Mouse (Mus musculus): ENCODE data around the gene Plekhm3.

GRCm38 (mm10) chr1:64907740-64908139 lies 48.9 kb downstream of the Plekhm3 start:
- TF ChIP-seq CTCF (IDR thresholded peaks at IDR 0.05; ENCODE audit: low read depth, low read length), result no peak
- no peak for TF ChIP-seq POLR2AphosphoS5 (IDR thresholded peaks at IDR 0.05; ENCODE audit: insufficient replicate concordance, low read depth, low read length)
- no peak for TF ChIP-seq TAL1 (conservative IDR thresholded peaks at IDR 0.05; ENCODE audit: low read depth, low read length)
- no peak for TF ChIP-seq GATA1 (IDR thresholded peaks at IDR 0.05; ENCODE audit: borderline replicate concordance, low read length)
- no peak for TF ChIP-seq GATA2 (IDR thresholded peaks at IDR 0.05; ENCODE audit: borderline replicate concordance, low read depth, low read length)

Data from G1E (cell line).